Mouse (Mus musculus) adipocyte (in vitro differentiated cells): ENCODE data around the gene Cnnm1.
"Not testable (repeated sequence)": the region's sequence is repeated elsewhere in the genome, so short reads cannot be mapped to it uniquely, and the experiment has no call there.

Experiments used
- DNase-seq: peaks from one replicate; pipeline ENCODE4 v3.0.0-alpha.2; 2016; ENCODE audit warnings: low spot score

The Cnnm1 gene

GRCm38 (mm10) chr19:43465601-43466255 lies 25.5 kb downstream of the Cnnm1 start:
- no peak for DNase-seq

- DNase-seq = no peak
Observed at GRCm38 (mm10) chr19:43467927-43468685, 27.9 kb downstream of the Cnnm1 start.

- no peak for DNase-seq
Observed at GRCm38 (mm10) chr19:43469333-43469732, 29.1 kb downstream of the Cnnm1 start.

GRCm38 (mm10) chr19:43472331-43472730 lies 32.1 kb downstream of the Cnnm1 start:
- no peak for DNase-seq

GRCm38 (mm10) chr19:43472781-43473180 lies 32.5 kb downstream of the Cnnm1 start:
- DNase-seq = no peak

- peak; percentile 41 for DNase-seq
Observed at GRCm38 (mm10) chr19:43475642-43476041, 35.4 kb downstream of the Cnnm1 start.

- DNase-seq = no peak
Observed at GRCm38 (mm10) chr19:43476063-43476462, 35.8 kb downstream of the Cnnm1 start.

- no peak for DNase-seq
Observed at GRCm38 (mm10) chr19:43477436-43477835, 37.2 kb downstream of the Cnnm1 start.

- DNase-seq = peak; percentile 84
Observed at GRCm38 (mm10) chr19:43478891-43479290, 38.7 kb downstream of the Cnnm1 start.

GRCm38 (mm10) chr19:43479431-43479830 lies 39.2 kb downstream of the Cnnm1 start:
- no peak for DNase-seq

- DNase-seq = peak; percentile 40
Observed at GRCm38 (mm10) chr19:43480512-43480911, 40.3 kb downstream of the Cnnm1 start.

- peak; percentile 87 for DNase-seq
Observed at GRCm38 (mm10) chr19:43487429-43487828, 47.2 kb downstream of the Cnnm1 start.

GRCm38 (mm10) chr19:43493316-43493715 lies 53.1 kb downstream of the Cnnm1 start:
- DNase-seq = not testable (repeated sequence)

GRCm38 (mm10) chr19:43493878-43494277 lies 53.6 kb downstream of the Cnnm1 start:
- DNase-seq = no peak

- no peak for DNase-seq
Observed at GRCm38 (mm10) chr19:43494914-43495313, 54.7 kb downstream of the Cnnm1 start.

GRCm38 (mm10) chr19:43495846-43496245 lies 55.6 kb downstream of the Cnnm1 start:
- DNase-seq = peak; percentile 82

- DNase-seq = no peak
Observed at GRCm38 (mm10) chr19:43497440-43497839, 57.2 kb downstream of the Cnnm1 start.

- DNase-seq = peak; percentile 50
Observed at GRCm38 (mm10) chr19:43498874-43499273, 58.6 kb downstream of the Cnnm1 start.

- DNase-seq = no peak
Observed at GRCm38 (mm10) chr19:43502630-43503029, 62.4 kb downstream of the Cnnm1 start.

GRCm38 (mm10) chr19:43503593-43503992 lies 63.4 kb downstream of the Cnnm1 start:
- not testable (repeated sequence) for DNase-seq

- DNase-seq = no peak
Observed at GRCm38 (mm10) chr19:43505441-43505840, 65.2 kb downstream of the Cnnm1 start.

GRCm38 (mm10) chr19:43510436-43511220 lies 70.4 kb downstream of the Cnnm1 start:
- no peak for DNase-seq
